Mouse (Mus musculus): ENCODE data around the gene Slc38a9.

GRCm38 (mm10) chr13:112743647-112744046 lies 83.1 kb downstream of the Slc38a9 start:
- TF ChIP-seq CTCF (IDR thresholded peaks at IDR 0.05; ENCODE audit: low read depth) (no peak), EP300 (IDR thresholded peaks at IDR 0.05; ENCODE audit: low read depth) (no peak)
